Mouse (Mus musculus): ENCODE results near the gene En2. TPM values are rescaled to one million over a fixed set of nuclear protein-coding genes. Genes with fewer than 3 reads are reported as not detected.

Gene En2
- polyA plus RNA-seq, 1 experiment from 2014 or later = not detected

GRCm38 (mm10) chr5:28210591-28211550 lies 45.4 kb downstream of the En2 start:
- DNase-seq (ENCODE audit: low spot score) = no peak
- TF ChIP-seq CTCF (IDR thresholded peaks at IDR 0.05; ENCODE audit: low read depth) (no peak), EP300 (optimal IDR thresholded peaks at IDR 0.05) (no peak)
- no peaks in the 10 kb centered on the region for H3K4me1 ChIP-seq (replicated peaks; ENCODE audit: control insufficient read depth, insufficient read depth)
- H3K27me3 ChIP-seq (ENCODE audit: control insufficient read depth, insufficient read depth, low read length) = peaks cover 18% of the 10 kb centered on the region
- no peak overlapping the region for H3K4me2 ChIP-seq (replicated peaks; ENCODE audit: low read depth)
- H3K36me3 ChIP-seq (ENCODE audit: control insufficient read depth, insufficient read depth, low read length) = no peaks in the 10 kb centered on the region
- peak overlapping the region; percentile 33; the same call in 1 of the 2 replicates for H3K4me3 ChIP-seq (ENCODE audit: low read depth, low read length)
- no peaks in the 10 kb centered on the region for H3K9me3 ChIP-seq (ENCODE audit: control insufficient read depth, low read length)
- ATAC-seq (ENCODE audit: low FRiP score, low TSS enrichment) = no peak
- 2% methylated on average over 29 of the region's 29 CpGs for WGBS
- H3K27ac ChIP-seq (replicated peaks) = no peak overlapping the region
- H3K9ac ChIP-seq (ENCODE audit: low read length) = no peak overlapping the region

- Histone ChIP-seq H3K27me3 (ENCODE audit: control insufficient read depth, insufficient read depth, low read length) (peaks cover 18% of the 10 kb centered on the region), H3K9me3 (ENCODE audit: control insufficient read depth, low read length) (no peaks in the 10 kb centered on the region), H3K27ac (replicated peaks) (no peak overlapping the region), H3K4me3 (ENCODE audit: low read depth, low read length) (no peak overlapping the region), H3K36me3 (ENCODE audit: control insufficient read depth, insufficient read depth, low read length) (no peaks in the 10 kb centered on the region), H3K4me2 (replicated peaks; ENCODE audit: low read depth) (no peak overlapping the region), H3K9ac (ENCODE audit: low read length) (no peak overlapping the region), H3K4me1 (replicated peaks; ENCODE audit: control insufficient read depth, insufficient read depth) (no peaks in the 10 kb centered on the region)
- ATAC-seq (ENCODE audit: low FRiP score, low TSS enrichment) = no peak
- WGBS = 9% methylated on average over 15 of the region's 15 CpGs
- TF ChIP-seq CTCF (IDR thresholded peaks at IDR 0.05; ENCODE audit: low read depth) (no peak), EP300 (optimal IDR thresholded peaks at IDR 0.05) (no peak)
- DNase-seq (ENCODE audit: low spot score) = no peak
Observed at GRCm38 (mm10) chr5:28211651-28212310, 46.3 kb downstream of the En2 start.

- WGBS = 49% methylated on average over 2 of the region's 2 CpGs
- Histone ChIP-seq H3K4me1 (replicated peaks; ENCODE audit: control insufficient read depth, insufficient read depth) (no peaks in the 10 kb centered on the region), H3K36me3 (ENCODE audit: control insufficient read depth, insufficient read depth, low read length) (no peaks in the 10 kb centered on the region), H3K27ac (replicated peaks) (no peak overlapping the region), H3K27me3 (ENCODE audit: control insufficient read depth, insufficient read depth, low read length) (peaks cover 9% of the 10 kb centered on the region), H3K9ac (ENCODE audit: low read length) (no peak overlapping the region), H3K4me3 (ENCODE audit: low read depth, low read length) (no peak overlapping the region), H3K4me2 (replicated peaks; ENCODE audit: low read depth) (no peak overlapping the region), H3K9me3 (ENCODE audit: control insufficient read depth, low read length) (no peaks in the 10 kb centered on the region)
- TF ChIP-seq EP300 (optimal IDR thresholded peaks at IDR 0.05) (no peak), CTCF (IDR thresholded peaks at IDR 0.05; ENCODE audit: low read depth) (no peak)
- DNase-seq (ENCODE audit: low spot score) (no peak), ATAC-seq (ENCODE audit: low FRiP score, low TSS enrichment) (no peak)
Observed at GRCm38 (mm10) chr5:28213441-28213840, 47.9 kb downstream of the En2 start.

GRCm38 (mm10) chr5:28219596-28219995 lies 54.1 kb downstream of the En2 start:
- TF ChIP-seq CTCF (IDR thresholded peaks at IDR 0.05; ENCODE audit: low read depth) (no peak), EP300 (optimal IDR thresholded peaks at IDR 0.05) (no peak)
- no peak overlapping the region for H3K4me2 ChIP-seq (replicated peaks; ENCODE audit: low read depth)
- H3K4me3 ChIP-seq (ENCODE audit: low read depth, low read length) = no peak overlapping the region
- no peaks in the 10 kb centered on the region for H3K27me3 ChIP-seq (ENCODE audit: control insufficient read depth, insufficient read depth, low read length)
- H3K9ac ChIP-seq (ENCODE audit: low read length) = no peak overlapping the region
- H3K9me3 ChIP-seq (ENCODE audit: control insufficient read depth, low read length) = no peaks in the 10 kb centered on the region
- DNase-seq (ENCODE audit: low spot score) (peak; percentile 2), ATAC-seq (ENCODE audit: low FRiP score, low TSS enrichment) (no peak)
- H3K36me3 ChIP-seq (ENCODE audit: control insufficient read depth, insufficient read depth, low read length) = no peaks in the 10 kb centered on the region
- WGBS = 47% methylated on average over 1 of the region's 1 CpGs
- no peak overlapping the region for H3K27ac ChIP-seq (replicated peaks)
- H3K4me1 ChIP-seq (replicated peaks; ENCODE audit: control insufficient read depth, insufficient read depth) = no peaks in the 10 kb centered on the region

Other genes with a start within 250 kb of the En2 start
- gene Insig1, start 94.3 kb upstream of the En2 start, polyA plus RNA-seq (2015; fragmentation: Nextera tagmentation; extraction: Ambion mirVana) = 62.3 and 67.7 TPM in 2 replicates
- gene Cnpy1, start 80.1 kb downstream of the En2 start, polyA plus RNA-seq (2015; fragmentation: Nextera tagmentation; extraction: Ambion mirVana) = 0.08 and 0.21 TPM in 2 replicates
- 4.6 and 4.7 TPM in 2 replicates for gene Rbm33, start 151.4 kb downstream of the En2 start, polyA plus RNA-seq (2015; fragmentation: Nextera tagmentation; extraction: Ambion mirVana)